Mouse (Mus musculus) kidney, postnatal 0 days (tissue): Measurements from ENCODE around the gene Rimkla. TPM values are rescaled to one million over a fixed set of nuclear protein-coding genes. Genes with fewer than 3 reads are reported as not detected.

Source experiments
- ATAC-seq: fragments of 200-750 bp; cut with Nextera tagmentation; replicated peaks from 2 replicates; pipeline ENCODE4 v1.8.0; 2017; ENCODE audit warnings: low read depth, moderate number of reproducible peaks, moderate TSS enrichment, moderate library complexity; ENCODE audit not compliant: low FRiP score
- DNase-seq: peaks from one replicate; pipeline ENCODE4 v3.0.0-alpha.2; 2016; ENCODE audit warnings: low spot score
- H3K27ac ChIP-seq: fragments of 300-500 bp; sonication (generic); 2 replicates; pipeline ENCODE4 v1.5.1; 2014; ENCODE audit warnings: mild to moderate bottlenecking
- H3K27me3 ChIP-seq: fragments of 300-500 bp; sonication (generic); 2 replicates; pipeline ENCODE4 v1.6.1; 2014; ENCODE audit warnings: low read length, mixed read lengths; ENCODE audit not compliant: insufficient read depth
- H3K36me3 ChIP-seq: fragments of 300-500 bp; sonication (generic); 2 replicates; pipeline ENCODE4 v1.6.1; 2014; ENCODE audit warnings: low read length, mixed read lengths; ENCODE audit not compliant: insufficient read depth
- H3K4me1 ChIP-seq: fragments of 300-500 bp; sonication (generic); replicated peaks from 2 replicates; pipeline ENCODE4 v1.6.1; 2014; ENCODE audit warnings: antibody characterized with exemption, low read length, mixed read lengths; ENCODE audit not compliant: insufficient read depth
- H3K4me2 ChIP-seq: fragments of 300-500 bp; sonication (generic); 2 replicates; pipeline ENCODE4 v1.6.1; 2014; ENCODE audit warnings: mild to moderate bottlenecking, low read length, moderate library complexity, mixed read lengths
- H3K4me3 ChIP-seq: fragments of 300-500 bp; sonication (generic); replicated peaks from 2 replicates; pipeline ENCODE4 v1.5.1; 2014; ENCODE audit warnings: low read depth, low read length
- H3K9ac ChIP-seq: fragments of 300-500 bp; sonication (generic); 2 replicates; pipeline ENCODE4 v1.6.1; 2014; ENCODE audit warnings: low read depth, low read length
- H3K9me3 ChIP-seq: fragments of 300-500 bp; sonication (generic); replicated peaks from 2 replicates; pipeline ENCODE4 v1.6.1; 2016; ENCODE audit warnings: low read length, inconsistent platforms, mixed read lengths
- CTCF ChIP-seq: IDR thresholded peaks from 2 replicates; pipeline ENCODE4 v1.5.1; 2016; ENCODE audit warnings: antibody characterized with exemption, low read depth, mild to moderate bottlenecking, moderate library complexity
- WGBS: fragments of 180-500 bp; shearing (Covaris S2); extraction: QIAGEN DNeasy Blood & Tissue Kit; methylation state at CpG from one replicate; pipeline ENCODE4 v1.1.7; 2014; 5-methylcytosine and 5-hydroxymethylcytosine counted together
- polyA plus RNA-seq: library from polyadenylated mRNA; unstranded; fragments of >200 nt; fragmentation: Nextera tagmentation; extraction: Ambion mirVana; gene quantifications from 2 replicates; pipeline ENCODE4 v1.2.1, GENCODE M21; 2015

The Rimkla gene
- polyA plus RNA-seq, 1 experiment from 2014 or later: 1.7 TPM

DNA sequence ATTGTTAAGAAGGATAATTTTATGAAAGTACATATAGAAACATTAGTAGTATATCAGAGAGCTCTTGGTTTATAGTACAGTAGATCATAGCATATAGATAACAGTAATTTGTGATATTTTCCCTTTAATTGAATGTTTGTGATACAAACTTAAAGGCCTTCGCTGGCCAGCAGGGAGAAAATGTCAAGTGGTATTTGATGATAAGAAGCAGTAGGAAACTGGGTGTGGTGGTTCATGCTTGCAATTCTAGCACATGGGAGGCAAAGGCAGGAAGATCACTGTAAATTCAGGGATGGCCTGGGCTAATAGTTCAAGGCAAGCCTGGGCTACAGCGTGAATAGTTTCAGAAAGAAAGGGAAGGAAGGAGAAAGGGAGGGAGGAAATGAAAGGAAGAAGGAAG is 67.4 kb downstream of the Rimkla start:
- DNase-seq: no peak
- H3K9ac ChIP-seq: no peak overlapping the region
- H3K4me1 ChIP-seq: peaks cover 9% of the 10 kb centered on the region; the same call in 1 of the 2 replicates
- no peaks in the 10 kb centered on the region for H3K36me3 ChIP-seq
- H3K4me2 ChIP-seq: no peak overlapping the region
- no peak overlapping the region for H3K4me3 ChIP-seq
- H3K27me3 ChIP-seq: no peaks in the 10 kb centered on the region
- no peak overlapping the region for H3K27ac ChIP-seq
- H3K9me3 ChIP-seq: no peaks in the 10 kb centered on the region
- no peak for TF ChIP-seq CTCF
- no peak for ATAC-seq
- 91% methylated on average over 2 of the region's 2 CpGs for WGBS

DNA sequence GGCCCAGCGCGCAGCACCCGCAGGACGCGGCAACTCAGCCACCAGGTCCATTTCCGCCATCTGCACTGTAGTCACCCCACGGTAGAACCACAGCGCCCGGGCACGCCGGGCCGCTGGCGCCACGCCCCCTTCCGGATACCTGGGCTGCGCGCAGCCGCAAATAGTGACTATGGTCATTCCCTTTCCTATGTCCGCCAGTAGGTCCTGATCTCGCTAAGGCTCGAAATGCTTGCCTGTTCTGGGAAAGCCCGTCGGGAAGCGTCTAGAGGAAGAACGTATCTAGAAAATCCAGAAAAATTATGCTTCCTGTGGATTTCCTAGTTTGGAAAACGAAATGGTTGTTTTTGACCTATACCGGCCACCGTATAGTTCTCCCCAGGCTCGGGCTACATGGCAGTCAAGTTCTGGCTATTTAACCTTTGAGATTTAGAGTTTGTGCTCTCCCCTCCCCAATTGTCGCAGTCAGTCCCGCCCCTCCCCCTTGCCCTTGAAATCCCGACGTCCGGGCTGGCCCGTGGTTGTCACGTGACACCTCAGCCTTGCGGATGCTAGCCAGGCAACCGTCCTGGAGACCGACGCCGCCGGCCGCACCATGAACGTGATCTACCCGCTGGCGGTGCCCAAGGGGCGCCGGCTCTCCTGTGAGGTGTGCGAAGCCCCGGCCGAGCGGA is 70.0 kb downstream of the Rimkla start, which contains the start of the genes Ppcs and Zmynd12:
TSS of gene Ppcs (minus strand) at position 127 of the 671 bp plus-strand sequence.
TSS of gene Zmynd12 (plus strand) at position 521 of the 671 bp plus-strand sequence.
- Histone ChIP-seq H3K27ac (peak within 1 kb of the TSS; percentile 89), H3K36me3 (peaks cover 12% of the 10 kb centered on the region; the same call in 1 of the 2 replicates), H3K4me1 (peaks cover 9% of the 10 kb centered on the region; the same call in 1 of the 2 replicates), H3K9me3 (no peaks in the 10 kb centered on the region), H3K9ac (peak within 1 kb of the TSS; percentile 81), H3K4me3 (peak within 1 kb of the TSS; percentile 61), H3K4me2 (peak within 1 kb of the TSS; percentile 80), H3K27me3 (no peaks in the 10 kb centered on the region)
- under 1% methylated on average over 52 of the region's 52 CpGs for WGBS
- TF ChIP-seq CTCF: peak; percentile 52
- DNase-seq (peak; percentile 97), ATAC-seq (peak; percentile 93)

DNA sequence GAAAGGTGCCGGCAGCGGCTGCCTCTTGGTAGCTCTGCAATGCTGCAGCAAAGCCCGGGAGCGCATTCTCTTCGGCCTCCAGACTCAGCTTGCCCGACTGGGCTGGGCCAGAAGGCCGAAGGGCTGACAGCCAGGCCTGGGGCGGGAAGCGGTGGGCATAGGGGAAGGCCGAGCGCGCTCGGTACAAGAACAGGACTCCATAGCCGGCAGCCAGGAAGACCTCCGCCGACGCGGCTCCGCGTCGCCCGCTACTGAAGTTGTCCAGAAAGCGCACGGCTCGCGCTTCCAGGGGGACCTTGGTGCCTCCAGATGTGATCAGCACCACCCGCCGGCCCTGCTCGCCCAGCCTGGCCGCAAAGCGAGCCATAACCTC is 70.5 kb downstream of the Rimkla start:
- H3K9me3 ChIP-seq: no peaks in the 10 kb centered on the region
- ATAC-seq (peak; percentile 42), DNase-seq (no peak)
- peak overlapping the region; percentile 89 for H3K27ac ChIP-seq
- peaks cover 12% of the 10 kb centered on the region; the same call in 1 of the 2 replicates for H3K36me3 ChIP-seq
- H3K27me3 ChIP-seq: no peaks in the 10 kb centered on the region
- WGBS: 2% methylated on average over 31 of the region's 31 CpGs
- H3K4me2 ChIP-seq: peak overlapping the region; percentile 80
- H3K4me3 ChIP-seq: peak overlapping the region; percentile 61
- H3K9ac ChIP-seq: peak overlapping the region; percentile 81
- TF ChIP-seq CTCF: no peak
- H3K4me1 ChIP-seq: peaks cover 9% of the 10 kb centered on the region; the same call in 1 of the 2 replicates

DNA sequence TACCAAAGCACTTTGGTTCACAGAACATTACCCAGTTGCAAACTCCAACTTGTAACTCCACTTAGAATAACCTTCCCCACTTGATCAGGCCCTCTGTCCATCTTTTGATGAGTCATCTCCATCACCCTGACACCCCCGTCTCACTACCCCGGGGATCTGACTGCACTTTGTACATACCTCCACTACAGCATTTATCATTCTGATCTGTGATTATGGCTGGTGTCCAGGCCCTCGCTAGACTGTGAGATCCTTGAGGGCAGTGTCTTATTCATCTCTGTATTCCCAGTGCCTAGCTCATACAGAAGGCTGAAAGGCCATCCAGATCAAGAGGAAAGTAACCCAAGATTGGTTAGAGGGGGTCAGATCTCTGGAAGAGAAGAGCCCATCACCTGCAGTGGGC is 71.2 kb downstream of the Rimkla start:
- Histone ChIP-seq H3K4me3 (peak overlapping the region; percentile 61), H3K4me1 (peaks cover 9% of the 10 kb centered on the region; the same call in 1 of the 2 replicates), H3K27ac (peak overlapping the region; percentile 89; the same call in 1 of the 2 replicates), H3K27me3 (no peaks in the 10 kb centered on the region), H3K4me2 (peak overlapping the region; percentile 80), H3K36me3 (peaks cover 12% of the 10 kb centered on the region; the same call in 1 of the 2 replicates), H3K9me3 (no peaks in the 10 kb centered on the region), H3K9ac (peak overlapping the region; percentile 81)
- no peak for TF ChIP-seq CTCF
- no peak for ATAC-seq
- 32% methylated on average over 3 of the region's 3 CpGs for WGBS
- DNase-seq: no peak

DNA sequence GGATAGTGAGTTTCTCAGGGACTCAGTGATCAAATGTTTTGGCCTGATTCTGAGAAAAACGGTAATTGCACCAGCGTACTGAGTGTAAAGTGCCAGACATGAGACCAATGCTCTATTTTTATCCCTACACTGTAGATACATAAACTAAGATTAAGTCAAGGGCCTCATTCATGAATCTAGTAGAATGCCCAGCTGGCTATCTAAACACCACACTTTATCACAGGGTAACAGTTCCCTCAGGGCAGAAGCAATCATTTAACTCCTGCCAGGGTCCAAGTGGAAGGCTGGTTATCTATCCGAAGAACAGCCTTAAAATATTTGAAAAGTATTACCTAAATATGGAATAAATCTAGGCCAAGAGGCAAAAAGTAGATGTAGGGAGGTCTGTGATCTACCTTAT is 74.5 kb downstream of the Rimkla start:
- no peak overlapping the region for H3K4me2 ChIP-seq
- H3K36me3 ChIP-seq: peaks cover 12% of the 10 kb centered on the region; the same call in 1 of the 2 replicates
- ATAC-seq (no peak), DNase-seq (no peak)
- no peaks in the 10 kb centered on the region for H3K27me3 ChIP-seq
- no peak overlapping the region for H3K4me3 ChIP-seq
- TF ChIP-seq CTCF: no peak
- no peaks in the 10 kb centered on the region for H3K9me3 ChIP-seq
- WGBS: 89% methylated on average over 3 of the region's 3 CpGs
- H3K27ac ChIP-seq: no peak overlapping the region
- H3K4me1 ChIP-seq: peaks cover 9% of the 10 kb centered on the region; the same call in 1 of the 2 replicates
- no peak overlapping the region for H3K9ac ChIP-seq

DNA sequence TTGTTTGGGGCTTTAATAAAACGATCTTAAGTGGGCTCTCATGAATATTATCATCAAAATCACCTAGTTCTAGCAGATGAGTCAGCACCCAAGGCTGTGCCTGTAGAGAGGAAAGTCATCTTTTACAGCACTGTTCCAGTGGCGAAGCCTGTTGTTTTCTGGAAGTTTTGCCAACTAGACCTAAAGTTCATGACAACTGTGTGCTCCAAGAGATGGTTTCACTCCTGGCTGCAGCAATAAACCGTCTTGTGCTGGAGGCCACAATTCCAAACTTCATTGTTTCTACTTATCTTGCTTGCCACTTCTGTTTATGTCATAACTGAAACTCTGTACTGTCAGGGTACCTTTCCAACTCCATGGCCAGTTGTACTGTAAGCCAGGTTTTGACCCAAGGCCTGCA is 75.2 kb downstream of the Rimkla start:
- ATAC-seq (no peak), DNase-seq (no peak)
- Histone ChIP-seq H3K27ac (no peak overlapping the region), H3K9ac (no peak overlapping the region), H3K27me3 (no peaks in the 10 kb centered on the region), H3K4me2 (no peak overlapping the region), H3K9me3 (no peaks in the 10 kb centered on the region), H3K4me1 (peaks cover 9% of the 10 kb centered on the region; the same call in 1 of the 2 replicates), H3K4me3 (no peak overlapping the region), H3K36me3 (peaks cover 12% of the 10 kb centered on the region; the same call in 1 of the 2 replicates)
- TF ChIP-seq CTCF: no peak
- WGBS: 84% methylated on average over 3 of the region's 3 CpGs

Other genes starting within 250 kb of the Rimkla start
- 70.2 and 72.5 TPM in 2 replicates for gene Cldn19, start 237.2 kb downstream of the Rimkla start, polyA plus RNA-seq
- 606 and 676 TPM in 2 replicates for gene Ybx1, start 198.0 kb downstream of the Rimkla start, polyA plus RNA-seq
- gene Ppih, start 172.1 kb downstream of the Rimkla start, polyA plus RNA-seq: 74.6 and 75.7 TPM in 2 replicates
- gene Ccdc30, start 77.1 kb downstream of the Rimkla start, polyA plus RNA-seq: 6.6 and 7.6 TPM in 2 replicates
- 64.5 and 68.0 TPM in 2 replicates for gene Ppcs, start 70.2 kb downstream of the Rimkla start, polyA plus RNA-seq
- 1.6 and 1.7 TPM in 2 replicates for gene Zmynd12, start 69.8 kb downstream of the Rimkla start, polyA plus RNA-seq
- 14.6 and 16.7 TPM in 2 replicates for gene Foxj3, start 44.4 kb upstream of the Rimkla start, polyA plus RNA-seq
- 5.2 and 6.3 TPM in 2 replicates for gene Frg2f1, start 46.9 kb upstream of the Rimkla start, polyA plus RNA-seq
- 20.1 and 27.0 TPM in 2 replicates for gene Guca2a, start 145.1 kb upstream of the Rimkla start, polyA plus RNA-seq
- 21.3 and 37.1 TPM in 2 replicates for gene Guca2b, start 166.3 kb upstream of the Rimkla start, polyA plus RNA-seq
- gene Hivep3, start 241.2 kb upstream of the Rimkla start, polyA plus RNA-seq: 8.3 TPM in 2 replicates